Mouse (Mus musculus): Measurements from ENCODE around the gene Ric1.

DNA sequence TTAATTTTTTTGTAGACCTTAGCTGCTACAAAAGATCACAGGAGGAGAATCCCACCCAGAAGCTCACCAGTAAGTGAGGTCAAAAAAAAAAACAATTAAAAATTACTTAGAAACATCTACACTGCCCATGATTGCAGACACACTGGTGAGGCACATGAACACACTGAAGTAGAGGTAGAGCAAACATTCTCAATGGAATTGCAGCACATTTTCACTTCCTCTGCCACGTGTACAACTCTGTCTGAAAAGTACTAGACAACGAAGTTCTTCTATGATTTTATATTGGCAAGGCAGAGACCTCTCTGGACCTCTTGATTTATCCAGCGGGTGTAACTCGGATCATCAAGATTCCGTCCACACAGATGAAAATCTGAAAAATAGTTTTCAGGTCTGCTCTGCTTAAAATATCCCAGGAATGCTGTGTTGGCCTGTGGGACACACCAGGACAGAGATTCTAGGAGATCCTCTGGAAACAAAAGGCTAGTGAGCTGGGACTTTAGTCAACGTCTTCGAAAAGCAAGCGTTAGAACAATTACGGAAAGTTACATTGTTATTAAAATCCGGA is 1.0 kb upstream of the Ric1 start:
- no peak for TF ChIP-seq CTCF (IDR thresholded peaks at IDR 0.05; ENCODE audit: control insufficient read depth, insufficient read depth, insufficient replicate concordance, low read depth, low read length)
- no peak for TF ChIP-seq POLR2A (IDR thresholded peaks at IDR 0.05; ENCODE audit: control insufficient read depth, low read depth, low read length)

Measured in testis, adult 2 months (tissue).